Mouse (Mus musculus) common myeloid progenitor, adult 5-6 weeks (primary cell): ENCODE data around the gene Cyp2f2. TPM values are rescaled to one million over a fixed set of nuclear protein-coding genes. Genes with fewer than 3 reads are reported as not detected.

Experiments used
- ATAC-seq: replicated peaks from 2 replicates; pipeline ENCODE4 v1.8.0; 2016; ENCODE audit warnings: low read depth, mild to moderate bottlenecking, moderate TSS enrichment, inconsistent platforms; ENCODE audit not compliant: poor library complexity, severe bottlenecking
- total RNA-seq: library from RNA; stranded (forward); fragments of 200-1000, 187-1606 nt; gene quantifications from 2 replicates; pipeline ENCODE4 v1.2.3, GENCODE M21; 2017

Gene Cyp2f2
- total RNA-seq, 1 experiment from 2014 or later: not detected

- no peak for ATAC-seq
Observed at GRCm38 (mm10) chr7:27136410-27136996, 16.8 kb downstream of the Cyp2f2 start.

- no peak for ATAC-seq
Observed at GRCm38 (mm10) chr7:27153205-27153764, 33.6 kb downstream of the Cyp2f2 start, which contains the start of gene Cyp2t4. Gene Cyp2t4, plus strand, starts transcription at chr7:27153714.

- ATAC-seq: no peak
Observed at GRCm38 (mm10) chr7:27156005-27156404, 36.3 kb downstream of the Cyp2f2 start.

GRCm38 (mm10) chr7:27158171-27158570, 38.5 kb downstream of the Cyp2f2 start:
- ATAC-seq: no peak

- no peak for ATAC-seq
Observed at GRCm38 (mm10) chr7:27159256-27159655, 39.5 kb downstream of the Cyp2f2 start.

- peak; percentile 93 for ATAC-seq
Observed at GRCm38 (mm10) chr7:27159882-27160281, 40.2 kb downstream of the Cyp2f2 start.

- ATAC-seq: no peak
Observed at GRCm38 (mm10) chr7:27160921-27161320, 41.2 kb downstream of the Cyp2f2 start.

GRCm38 (mm10) chr7:27161744-27162143, 42.0 kb downstream of the Cyp2f2 start:
- ATAC-seq: no peak

- ATAC-seq: no peak
Observed at GRCm38 (mm10) chr7:27162780-27163449, 43.2 kb downstream of the Cyp2f2 start.

- ATAC-seq: no peak
Observed at GRCm38 (mm10) chr7:27163450-27163805, 43.7 kb downstream of the Cyp2f2 start.

GRCm38 (mm10) chr7:27164112-27164947, 44.6 kb downstream of the Cyp2f2 start:
- ATAC-seq: no peak

- ATAC-seq: no peak
Observed at GRCm38 (mm10) chr7:27165007-27165655, 45.4 kb downstream of the Cyp2f2 start.

- no peak for ATAC-seq
Observed at GRCm38 (mm10) chr7:27165696-27166095, 46.0 kb downstream of the Cyp2f2 start.

- peak; percentile 57 for ATAC-seq
Observed at GRCm38 (mm10) chr7:27166229-27166613, 46.5 kb downstream of the Cyp2f2 start.

- peak; percentile 75 for ATAC-seq
Observed at GRCm38 (mm10) chr7:27166614-27167474, 47.1 kb downstream of the Cyp2f2 start, which contains the start of gene Egln2. Gene Egln2, minus strand, starts transcription at chr7:27166802.

GRCm38 (mm10) chr7:27167475-27168094, 47.9 kb downstream of the Cyp2f2 start:
- no peak; the same call in 1 of the 2 replicates for ATAC-seq

GRCm38 (mm10) chr7:27168371-27168770, 48.7 kb downstream of the Cyp2f2 start:
- ATAC-seq: no peak

GRCm38 (mm10) chr7:27170981-27171380, 51.3 kb downstream of the Cyp2f2 start:
- ATAC-seq: no peak

GRCm38 (mm10) chr7:27174496-27174895, 54.8 kb downstream of the Cyp2f2 start:
- no peak for ATAC-seq
